Comparison of ENCODE assay signal across 16 mouse cellular contexts in genomic region chr14:67538696-67539095, GRCm38 (mm10).
A peak's percentile ranks its signal among the peaks of the same experiment; 100 is the strongest.
DNase-seq lines count a peak whose midpoint lies in the region.
"Had no signal": no experiment of that assay in that cellular context is flagged by ENCODE, and none has a peak within 500 bp of the region (broad histone marks: within the 10 kb centered on the region; RNA-seq: fewer than 3 reads in every experiment).

No protein-coding gene starts in this region.

- H3K4me1 ChIP-seq in heart, embryonic 10.5 days = peaks cover 11% of the 10 kb centered on the region

- no peak overlapping the region for H3K27ac ChIP-seq in heart, embryonic 10.5 days
- H3K27ac ChIP-seq: forebrain, embryonic 12.5 days; hindbrain, embryonic 10.5 days; intestine, embryonic 15.5 days had no signal

- no peak overlapping the region for H3K4me3 ChIP-seq in heart, embryonic 10.5 days
- H3K4me3 ChIP-seq: forebrain, embryonic 12.5 days; hindbrain, embryonic 10.5 days; intestine, embryonic 15.5 days had no signal

- peak; percentile 93 for DNase-seq in heart, adult 11 months
- no peak for DNase-seq in heart, embryonic 10.5 days (ENCODE audit: low spot score)
- DNase-seq in fibroblast of lung, adult 2 months (ENCODE audit: low read depth) = peak; percentile 29
- peak; percentile 7 to 16 for DNase-seq in heart, postnatal 14 days
- no peak for DNase-seq in embryo, embryonic 10 days (ENCODE audit: low spot score)
- DNase-seq in neural tube, embryonic 10.5 days (ENCODE audit: extremely low spot score, low spot score) = no peak
- DNase-seq in adrenal gland, adult 8-10 months = no peak
- DNase-seq: adrenal gland, postnatal 14 days; cerebellum, adult 11-12 months; cerebellum, adult 9-10 months; cerebellum, postnatal 25 days; gastrocnemius, postnatal 14 days; kidney, adult 18-20 months had no signal

- H3K36me3 ChIP-seq in heart, embryonic 10.5 days = no peaks in the 10 kb centered on the region
- H3K36me3 ChIP-seq: forebrain, embryonic 12.5 days; hindbrain, embryonic 10.5 days; intestine, embryonic 15.5 days had no signal

- 53% methylated on average over 9 of the region's 9 CpGs for WGBS in heart, embryonic 10.5 days

- no peaks in the 10 kb centered on the region for H3K27me3 ChIP-seq in heart, embryonic 10.5 days (ENCODE audit: insufficient read depth, poor library complexity, severe bottlenecking)
- H3K27me3 ChIP-seq: intestine, embryonic 15.5 days had no signal

- intact Hi-C loops in heart, postnatal 14 days (cut with DNase I) = no loop called here

- peaks cover 5% of the 10 kb centered on the region for H3K9me3 ChIP-seq in heart, embryonic 10.5 days
- H3K9me3 ChIP-seq: intestine, embryonic 15.5 days had no signal

Comparison
In these comparisons a context has a peak if more than half of its experiments do, and no peak if none do; other contexts are left out.
1. DNase-seq: peak in heart, adult 11 months (single experiment), fibroblast of lung, adult 2 months (single experiment) and heart, postnatal 14 days (2 of 2); none in heart, embryonic 10.5 days (single experiment), embryo, embryonic 10 days (single experiment), neural tube, embryonic 10.5 days (single experiment) and adrenal gland, adult 8-10 months (single experiment).